Mouse (Mus musculus) ovary, adult 10 weeks (tissue): Measurements from ENCODE around the gene Vmn2r79. TPM values are rescaled to one million over a fixed set of nuclear protein-coding genes. Genes with fewer than 3 reads are reported as not detected.

ENCODE experiments used
- polyA plus RNA-seq: library from polyadenylated mRNA; stranded (reverse); fragments of 350-450 nt; fragmentation: Illumina TruSeq; extraction: RNeasy Lipid Tissue Mini Kit (QIAGEN cat#74804); gene quantifications from one replicate; pipeline ENCODE4 v1.2.3, GENCODE M21; 2014

Vmn2r79 gene
- not detected for polyA plus RNA-seq

DNA sequence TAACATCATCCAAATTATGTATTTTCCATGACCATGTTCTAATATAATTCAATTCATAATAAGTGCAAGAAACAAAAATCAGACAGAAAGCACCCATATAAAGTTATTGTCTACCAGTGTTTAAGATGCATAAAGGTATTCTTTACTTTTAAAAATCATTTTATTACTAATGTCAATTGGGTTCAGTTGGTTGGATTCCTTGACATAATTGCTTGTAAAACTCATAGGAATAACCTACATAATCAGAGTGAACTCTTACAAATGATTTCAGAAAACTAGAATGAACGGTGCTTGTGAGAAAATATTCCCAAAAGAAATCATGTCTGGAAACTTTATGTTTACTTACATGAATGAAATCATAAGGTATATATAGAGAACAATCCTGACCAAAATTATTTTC lies at the start of gene Vmn2r79:
Gene Vmn2r79 (plus strand): TSS at position 301 of the 400 bp plus-strand sequence.

Other genes starting within 250 kb of the Vmn2r79 start
- gene Folh1, start 220.2 kb upstream of the Vmn2r79 start, polyA plus RNA-seq: 5.0 TPM
- gene Vmn2r77, start 201.1 kb upstream of the Vmn2r79 start, polyA plus RNA-seq: not detected
- not detected for gene Vmn2r78, start 81.0 kb upstream of the Vmn2r79 start, polyA plus RNA-seq
- 11.7 TPM for gene Nox4, start 250.0 kb downstream of the Vmn2r79 start, polyA plus RNA-seq